Mouse (Mus musculus): ENCODE results near the gene Cdk5r2. TPM values are rescaled to one million over a fixed set of nuclear protein-coding genes. Genes with fewer than 3 reads are reported as not detected.
A peak's percentile ranks its signal among the peaks of the same experiment; 100 is the strongest.

Cdk5r2 gene
- total and polyA plus RNA-seq, 3 experiments: 0.06 to 0.07 TPM; not detected in 1

DNA sequence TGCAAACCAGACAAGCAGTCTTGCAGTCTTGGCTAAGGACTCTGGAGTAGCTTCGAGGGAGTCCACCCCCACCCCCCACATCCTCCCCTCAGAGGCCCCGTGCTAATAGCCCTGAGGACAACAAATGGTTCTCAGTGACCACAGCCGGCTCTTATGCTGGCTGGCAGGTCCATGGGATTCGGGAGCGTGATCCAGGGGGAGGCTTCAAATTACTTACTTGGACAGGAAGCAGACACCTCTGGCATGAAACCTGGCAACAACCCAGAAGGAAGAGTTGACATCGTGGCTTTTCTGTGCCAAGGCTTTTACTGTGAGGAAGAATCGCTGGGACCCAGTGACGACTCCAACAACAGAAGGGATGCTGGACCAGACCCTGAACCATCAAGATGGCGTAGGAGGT is 8.4 kb upstream of the Cdk5r2 start:
- WGBS: 21% methylated on average over 9 of the region's 9 CpGs
- Histone ChIP-seq H3K4me3 (no peak overlapping the region), H3K27ac (no peak overlapping the region), H3K27me3 (ENCODE audit: control insufficient read depth, insufficient read depth, low read length) (peaks cover 8% of the 10 kb centered on the region), H3K9ac (ENCODE audit: low read depth, low read length) (no peak overlapping the region), H3K36me3 (ENCODE audit: control insufficient read depth, insufficient read depth, low read length) (no peaks in the 10 kb centered on the region), H3K79me2 (replicated peaks; ENCODE audit: control insufficient read depth, insufficient read depth, low read length) (no peaks in the 10 kb centered on the region), H3K4me1 (ENCODE audit: control insufficient read depth, insufficient read depth, low read length) (no peaks in the 10 kb centered on the region)
- TF ChIP-seq CTCF (IDR thresholded peaks at IDR 0.05) (no peak), EP300 (IDR thresholded peaks at IDR 0.05; ENCODE audit: insufficient read depth, low read depth, low read length) (no peak), POLR2A (IDR thresholded peaks at IDR 0.05; ENCODE audit: insufficient read depth, low read depth, low read length) (no peak)
- intact Hi-C loops (cut with DNase I): no loop called here
- no peak for DNase-seq

DNA sequence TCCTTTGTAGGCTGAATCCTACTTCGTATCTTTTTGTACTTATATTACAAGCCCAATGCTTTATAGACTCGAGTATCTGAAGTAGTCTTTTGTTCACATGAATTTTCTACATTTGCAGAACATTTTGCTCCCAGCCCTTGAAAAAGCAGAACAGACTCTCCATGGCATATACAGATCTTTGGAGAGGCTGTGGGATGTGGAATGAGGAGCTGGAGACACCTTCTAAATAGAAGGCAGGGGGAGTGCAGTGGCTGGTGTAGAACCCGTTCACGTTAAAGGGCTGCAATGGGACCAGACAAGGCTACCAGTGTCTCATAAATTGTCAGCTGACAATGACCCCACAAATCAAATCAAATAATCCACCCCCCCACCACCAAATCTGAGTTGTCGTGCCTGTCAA is 5.8 kb upstream of the Cdk5r2 start:
- Histone ChIP-seq H3K27ac (no peak overlapping the region), H3K79me2 (replicated peaks; ENCODE audit: control insufficient read depth, insufficient read depth, low read length) (no peaks in the 10 kb centered on the region), H3K27me3 (ENCODE audit: control insufficient read depth, insufficient read depth, low read length) (peaks cover 11% of the 10 kb centered on the region), H3K4me3 (no peak overlapping the region), H3K4me1 (ENCODE audit: control insufficient read depth, insufficient read depth, low read length) (no peaks in the 10 kb centered on the region), H3K9ac (ENCODE audit: low read depth, low read length) (no peak overlapping the region), H3K36me3 (ENCODE audit: control insufficient read depth, insufficient read depth, low read length) (no peaks in the 10 kb centered on the region)
- no peak for DNase-seq
- 62% methylated on average over 5 of the region's 5 CpGs for WGBS
- TF ChIP-seq CTCF (IDR thresholded peaks at IDR 0.05): no peak
- TF ChIP-seq EP300 (IDR thresholded peaks at IDR 0.05; ENCODE audit: insufficient read depth, low read depth, low read length): no peak
- no peak for TF ChIP-seq POLR2A (IDR thresholded peaks at IDR 0.05; ENCODE audit: insufficient read depth, low read depth, low read length)
- intact Hi-C loops (cut with DNase I): no loop called here

DNA sequence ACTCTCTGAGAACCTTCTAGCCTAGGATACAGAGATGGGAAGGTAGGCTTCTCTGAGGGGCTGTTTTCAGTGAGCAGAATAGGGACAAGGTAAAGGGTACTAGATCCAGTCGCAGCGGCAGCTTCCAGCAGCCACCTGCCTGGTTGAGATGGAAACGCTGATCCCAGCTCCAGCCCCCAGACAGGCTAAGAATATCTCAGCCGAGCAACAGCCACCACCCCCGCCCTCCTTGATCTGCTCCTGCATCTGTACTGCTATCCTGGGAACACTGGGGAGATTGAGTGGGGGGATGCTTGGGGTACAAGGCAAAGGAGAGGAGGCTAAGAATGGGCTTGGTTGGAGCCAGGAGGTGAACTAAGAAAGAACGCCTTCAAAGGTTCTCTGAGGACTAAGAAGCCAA is 4.5 kb upstream of the Cdk5r2 start:
- no peak overlapping the region for H3K9ac ChIP-seq (ENCODE audit: low read depth, low read length)
- TF ChIP-seq EP300 (IDR thresholded peaks at IDR 0.05; ENCODE audit: insufficient read depth, low read depth, low read length): no peak
- TF ChIP-seq CTCF (IDR thresholded peaks at IDR 0.05): no peak
- no peak for TF ChIP-seq POLR2A (IDR thresholded peaks at IDR 0.05; ENCODE audit: insufficient read depth, low read depth, low read length)
- H3K4me1 ChIP-seq (ENCODE audit: control insufficient read depth, insufficient read depth, low read length): no peaks in the 10 kb centered on the region
- H3K79me2 ChIP-seq (replicated peaks; ENCODE audit: control insufficient read depth, insufficient read depth, low read length): no peaks in the 10 kb centered on the region
- H3K36me3 ChIP-seq (ENCODE audit: control insufficient read depth, insufficient read depth, low read length): no peaks in the 10 kb centered on the region
- no peak overlapping the region for H3K4me3 ChIP-seq
- intact Hi-C loops (cut with DNase I): no loop called here
- no peak overlapping the region for H3K27ac ChIP-seq
- WGBS: 9% methylated on average over 6 of the region's 6 CpGs
- no peak for DNase-seq
- peaks cover 20% of the 10 kb centered on the region for H3K27me3 ChIP-seq (ENCODE audit: control insufficient read depth, insufficient read depth, low read length)

DNA sequence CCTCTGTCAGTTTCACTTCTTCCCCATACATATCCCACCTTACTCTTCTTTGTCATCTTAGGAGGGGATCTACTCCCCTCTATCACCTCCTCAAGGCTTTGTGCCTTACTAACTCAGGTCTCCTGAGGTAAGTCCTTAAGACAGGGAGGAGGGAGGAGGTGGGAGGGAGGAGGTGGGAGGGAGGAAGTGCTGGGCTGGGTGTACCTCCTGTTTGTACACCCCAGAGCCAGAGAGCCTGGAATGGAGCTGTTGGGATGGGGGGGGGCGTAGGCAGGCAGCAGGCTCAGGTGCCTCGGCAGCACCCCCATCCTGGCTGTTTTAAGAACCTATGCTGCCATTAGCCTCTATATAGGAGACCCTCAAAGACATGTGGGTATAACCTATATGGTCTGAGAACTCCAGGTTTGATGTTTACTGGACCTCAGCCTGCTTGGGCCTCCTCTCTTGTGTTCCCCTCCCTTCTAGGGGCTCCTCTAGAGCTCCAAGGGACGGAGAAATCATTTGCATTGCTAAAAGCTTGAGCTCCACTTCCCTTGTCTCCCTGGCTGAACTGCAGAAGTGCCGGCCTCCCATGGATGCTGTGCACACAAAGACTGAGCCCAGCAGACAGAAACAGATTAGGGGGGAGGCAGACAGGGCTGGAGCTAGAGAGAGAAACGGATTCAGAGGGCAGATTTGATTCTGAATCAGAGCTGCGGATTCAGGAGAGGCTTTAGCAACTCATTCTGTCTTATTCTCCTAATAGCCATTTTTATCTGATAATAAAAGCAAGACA is 3.5 kb upstream of the Cdk5r2 start:
- H3K27me3 ChIP-seq (ENCODE audit: control insufficient read depth, insufficient read depth, low read length): peaks cover 29% of the 10 kb centered on the region

DNA sequence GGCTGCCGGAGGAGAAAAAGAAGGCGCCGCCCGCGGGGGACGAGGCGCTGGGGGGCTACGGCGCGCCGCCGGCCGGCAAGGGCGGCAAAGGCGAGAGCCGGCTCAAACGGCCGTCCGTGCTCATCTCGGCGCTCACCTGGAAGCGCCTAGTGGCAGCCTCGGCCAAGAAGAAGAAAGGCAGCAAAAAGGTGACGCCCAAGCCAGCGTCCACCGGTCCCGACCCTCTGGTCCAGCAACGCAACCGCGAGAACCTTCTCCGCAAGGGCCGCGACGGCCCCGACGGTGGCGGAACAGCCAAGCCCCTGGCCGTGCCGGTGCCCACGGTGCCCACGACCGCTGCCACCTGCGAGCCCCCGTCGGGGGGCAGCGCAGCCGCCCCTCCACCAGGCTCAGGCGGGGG is 422 bp downstream of the Cdk5r2 start:
- H3K4me3 ChIP-seq: peak overlapping the region; percentile 45
- intact Hi-C loops (cut with DNase I): no loop called here
- H3K36me3 ChIP-seq (ENCODE audit: control insufficient read depth, insufficient read depth, low read length): no peaks in the 10 kb centered on the region

More for the DNA sequence above, 3.5 kb upstream of the Cdk5r2 start:
- no peak overlapping the region for H3K27ac ChIP-seq
- TF ChIP-seq POLR2A (IDR thresholded peaks at IDR 0.05; ENCODE audit: insufficient read depth, low read depth, low read length): no peak
- TF ChIP-seq CTCF (IDR thresholded peaks at IDR 0.05): no peak
- no peak for TF ChIP-seq EP300 (IDR thresholded peaks at IDR 0.05; ENCODE audit: insufficient read depth, low read depth, low read length)
- H3K4me3 ChIP-seq: no peak overlapping the region
- no peaks in the 10 kb centered on the region for H3K4me1 ChIP-seq (ENCODE audit: control insufficient read depth, insufficient read depth, low read length)
- 14% methylated on average over 6 of the region's 6 CpGs for WGBS
- intact Hi-C loops (cut with DNase I): no loop called here
- no peaks in the 10 kb centered on the region for H3K79me2 ChIP-seq (replicated peaks; ENCODE audit: control insufficient read depth, insufficient read depth, low read length)
- H3K36me3 ChIP-seq (ENCODE audit: control insufficient read depth, insufficient read depth, low read length): no peaks in the 10 kb centered on the region
- no peak for DNase-seq
- no peak overlapping the region for H3K9ac ChIP-seq (ENCODE audit: low read depth, low read length)

DNA sequence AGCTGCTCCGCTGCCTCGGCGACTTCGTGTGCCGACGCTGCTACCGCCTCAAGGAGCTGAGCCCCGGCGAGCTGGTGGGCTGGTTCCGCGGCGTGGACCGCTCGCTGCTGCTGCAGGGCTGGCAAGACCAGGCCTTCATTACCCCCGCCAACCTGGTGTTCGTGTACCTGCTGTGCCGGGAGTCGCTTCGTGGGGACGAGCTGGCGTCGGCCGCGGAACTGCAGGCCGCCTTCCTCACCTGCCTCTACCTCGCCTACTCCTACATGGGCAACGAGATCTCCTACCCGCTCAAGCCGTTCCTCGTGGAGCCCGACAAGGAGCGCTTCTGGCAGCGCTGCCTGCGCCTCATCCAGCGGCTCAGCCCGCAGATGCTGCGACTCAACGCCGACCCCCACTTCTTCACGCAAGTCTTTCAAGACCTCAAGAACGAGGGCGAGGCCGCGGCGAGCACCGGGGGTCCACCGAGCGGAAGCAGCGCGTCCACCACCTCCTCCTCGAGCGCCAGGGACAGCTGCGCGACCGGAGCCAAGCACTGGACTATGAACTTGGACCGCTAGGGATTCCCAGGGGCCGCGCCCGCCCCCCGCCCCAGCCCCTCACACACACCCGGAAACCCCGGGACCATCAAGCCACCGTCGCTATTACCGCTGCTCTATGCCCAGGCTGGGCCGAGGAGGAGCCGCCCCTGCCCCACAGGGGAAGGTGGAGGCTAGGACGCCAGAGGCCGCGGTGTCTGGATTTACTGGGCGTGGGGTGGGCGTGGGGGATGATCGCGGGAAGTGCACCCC is 1.1 kb downstream of the Cdk5r2 start:
- intact Hi-C loops (cut with DNase I): no loop called here
- no peak for DNase-seq

More for the DNA sequence above, 422 bp downstream of the Cdk5r2 start:
- Histone ChIP-seq H3K79me2 (replicated peaks; ENCODE audit: control insufficient read depth, insufficient read depth, low read length) (no peaks in the 10 kb centered on the region), H3K27me3 (ENCODE audit: control insufficient read depth, insufficient read depth, low read length) (peaks cover 41% of the 10 kb centered on the region), H3K4me1 (ENCODE audit: control insufficient read depth, insufficient read depth, low read length) (no peaks in the 10 kb centered on the region), H3K27ac (no peak overlapping the region), H3K9ac (ENCODE audit: low read depth, low read length) (no peak overlapping the region)
- under 1% methylated on average over 46 of the region's 48 CpGs for WGBS
- DNase-seq: no peak
- no peak for TF ChIP-seq EP300 (IDR thresholded peaks at IDR 0.05; ENCODE audit: insufficient read depth, low read depth, low read length)
- no peak for TF ChIP-seq CTCF (IDR thresholded peaks at IDR 0.05)
- no peak for TF ChIP-seq POLR2A (IDR thresholded peaks at IDR 0.05; ENCODE audit: insufficient read depth, low read depth, low read length)

More for the DNA sequence above, 1.1 kb downstream of the Cdk5r2 start:
- TF ChIP-seq POLR2A (IDR thresholded peaks at IDR 0.05; ENCODE audit: insufficient read depth, low read depth, low read length) (no peak), CTCF (IDR thresholded peaks at IDR 0.05) (no peak), EP300 (IDR thresholded peaks at IDR 0.05; ENCODE audit: insufficient read depth, low read depth, low read length) (no peak)
- no peak overlapping the region for H3K27ac ChIP-seq
- no peak overlapping the region for H3K9ac ChIP-seq (ENCODE audit: low read depth, low read length)
- H3K79me2 ChIP-seq (replicated peaks; ENCODE audit: control insufficient read depth, insufficient read depth, low read length): no peaks in the 10 kb centered on the region
- peaks cover 36% of the 10 kb centered on the region for H3K27me3 ChIP-seq (ENCODE audit: control insufficient read depth, insufficient read depth, low read length)
- WGBS: 1% methylated on average over 74 of the region's 74 CpGs
- H3K4me1 ChIP-seq (ENCODE audit: control insufficient read depth, insufficient read depth, low read length): no peaks in the 10 kb centered on the region
- no peaks in the 10 kb centered on the region for H3K36me3 ChIP-seq (ENCODE audit: control insufficient read depth, insufficient read depth, low read length)
- H3K4me3 ChIP-seq: no peak overlapping the region

Data from heart, adult 2 months (tissue).